Mouse (Mus musculus): ENCODE data around the gene Pycr2.

The Pycr2 gene

DNA sequence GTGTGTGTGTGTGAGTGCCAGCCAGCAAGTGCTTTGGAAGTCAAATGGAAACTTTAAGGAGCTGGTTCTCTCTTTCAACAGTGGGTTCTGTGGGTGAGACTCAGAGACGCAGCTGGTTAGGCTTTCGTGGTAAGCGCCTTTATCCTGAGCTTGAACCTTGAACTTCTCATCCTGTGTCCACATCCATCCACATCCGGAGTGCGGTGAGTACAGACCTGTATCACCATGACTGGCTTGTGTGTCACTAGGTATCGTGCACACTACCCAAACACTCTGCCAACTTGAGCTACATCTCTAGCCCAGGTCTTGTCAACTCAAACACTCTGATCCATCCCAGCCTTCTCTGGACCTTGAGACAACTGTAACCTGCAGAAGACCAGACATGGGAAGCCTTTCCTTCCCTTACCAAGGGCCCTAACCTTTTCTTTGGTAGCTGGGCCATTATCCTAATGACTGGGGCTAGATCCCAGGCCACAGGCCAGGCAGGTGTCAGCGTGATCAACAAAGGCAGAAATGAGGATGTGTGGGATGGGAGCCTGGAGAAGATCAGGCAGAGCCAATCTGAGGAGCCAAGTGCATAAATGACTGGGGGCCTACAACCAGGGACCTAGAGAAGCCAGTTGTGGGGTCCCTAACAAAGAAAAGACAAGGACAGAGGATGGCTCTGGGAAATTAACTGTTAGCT, 36.8 kb downstream of the Pycr2 start:
- DNase-seq (ENCODE audit: low spot score in 2 of 2): no peak

DNA sequence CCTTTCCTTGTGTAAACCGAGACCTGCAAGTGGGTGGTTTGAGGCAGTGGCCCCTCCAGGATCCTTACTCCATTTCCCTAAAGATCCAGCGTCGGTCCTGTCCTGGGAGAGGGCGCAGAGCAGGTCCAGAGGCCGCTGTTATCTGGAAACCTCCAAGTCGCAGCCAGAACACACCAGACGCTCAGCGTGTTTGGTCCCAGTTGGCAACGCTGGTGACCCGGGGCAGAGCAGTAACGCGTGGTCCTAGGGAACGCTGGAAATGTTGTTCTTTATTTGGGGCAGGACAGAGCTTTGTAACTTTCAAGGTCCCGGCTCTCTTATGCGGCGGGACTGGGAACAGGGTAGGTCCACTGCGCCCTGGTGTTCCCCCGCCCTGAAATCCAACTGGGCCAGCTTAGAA, 37.6 kb downstream of the Pycr2 start:
- no peak for DNase-seq (ENCODE audit: low spot score in 2 of 2)

DNA sequence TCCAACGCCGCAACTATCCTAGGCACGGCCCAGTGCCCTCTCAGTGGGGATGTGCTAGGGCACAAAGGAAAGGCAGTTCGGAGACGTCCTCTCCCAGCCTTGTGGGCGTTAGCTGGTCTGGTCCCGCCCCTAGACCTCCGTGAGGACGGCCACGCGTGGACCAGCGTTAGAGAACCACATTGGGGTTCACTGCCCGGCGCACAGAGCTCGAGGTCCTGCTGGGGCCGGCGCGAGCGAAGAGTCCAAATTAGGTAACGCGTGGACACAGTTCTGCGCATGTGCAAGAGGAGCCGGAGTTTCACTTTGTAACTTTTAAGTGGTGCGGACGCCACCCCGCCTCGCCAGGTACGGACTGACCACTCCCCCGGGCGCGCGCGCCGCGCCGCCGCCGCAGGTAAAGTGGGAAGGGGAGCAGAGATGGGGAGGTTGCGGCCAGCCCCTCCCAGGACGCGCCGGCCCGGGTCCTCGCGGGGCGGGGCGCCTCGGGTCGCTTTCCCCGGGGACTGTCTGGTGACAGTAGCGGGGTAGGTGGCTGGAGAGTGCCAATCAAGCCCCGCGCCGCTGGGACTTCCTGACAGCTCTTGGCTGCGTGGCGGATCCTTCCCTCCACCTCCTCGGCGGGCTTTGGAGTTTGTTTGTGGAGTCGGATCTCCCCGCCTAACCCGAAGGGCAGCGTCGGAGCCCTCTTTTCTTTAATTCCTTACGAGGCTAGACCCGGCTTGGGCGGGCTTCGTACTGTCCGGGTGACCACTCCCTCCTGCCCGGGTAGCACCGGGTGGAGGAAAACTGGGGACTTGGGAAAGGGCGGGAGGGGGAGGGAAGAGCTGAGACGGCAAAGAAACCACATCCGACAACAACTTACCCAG, 38.3 kb downstream of the Pycr2 start, which contains the start of gene Tmem63a:
Tmem63a (plus strand) TSS at position 179 of the 866 bp plus-strand sequence.
- peak; percentile 72 to 77 for DNase-seq (ENCODE audit: low spot score in 2 of 2)

DNA sequence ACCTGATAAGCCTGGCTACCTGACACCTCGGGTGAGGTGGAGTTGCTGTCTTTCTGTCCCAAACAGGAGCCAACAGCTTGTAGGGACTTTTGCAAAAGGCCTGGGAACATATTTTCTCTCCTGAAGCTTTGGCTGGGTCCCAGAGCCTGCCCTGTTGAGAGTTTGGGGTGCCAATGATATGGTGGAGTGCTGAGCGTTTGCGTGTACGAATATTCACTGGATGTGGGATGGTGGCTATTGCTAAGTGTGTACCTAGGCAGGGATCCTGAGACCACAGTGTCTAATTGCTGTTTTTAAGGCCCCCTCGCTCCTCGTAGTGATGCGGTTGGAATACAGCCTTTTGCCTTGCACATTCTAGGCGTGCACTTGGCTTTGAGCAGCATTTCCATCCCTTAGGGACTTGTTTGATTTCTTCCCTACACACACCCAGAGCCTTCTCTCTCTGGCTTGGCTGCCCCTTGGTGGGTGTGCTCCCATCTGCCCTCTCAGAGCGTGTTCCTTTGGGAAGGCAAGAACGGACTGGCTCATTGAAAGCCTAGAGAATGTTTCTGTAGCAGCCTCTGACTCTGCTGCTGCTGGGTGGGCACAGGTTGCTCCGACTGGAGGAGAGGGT, 39.0 kb downstream of the Pycr2 start:
- no peak for DNase-seq (ENCODE audit: low spot score in 2 of 2)

DNA sequence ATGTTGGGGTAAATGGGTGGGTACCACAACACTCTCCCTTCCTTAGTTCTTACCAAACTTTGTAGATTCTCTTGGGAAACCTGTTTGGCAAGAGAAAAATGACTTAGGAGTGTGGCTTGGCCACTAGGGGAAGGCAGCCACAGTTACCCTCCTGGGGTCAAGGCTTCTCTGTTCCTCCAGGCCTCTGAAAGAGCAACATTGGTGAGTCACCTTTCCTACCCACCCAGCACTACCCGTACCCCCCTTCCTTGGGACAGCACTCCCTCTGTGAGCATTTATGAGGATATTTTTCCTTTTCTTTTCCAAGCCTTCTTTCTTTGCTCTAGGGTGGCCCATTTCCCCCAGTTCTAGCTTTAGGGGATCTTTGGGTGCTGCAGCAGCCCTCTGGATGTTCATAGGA, 39.8 kb downstream of the Pycr2 start:
- DNase-seq (ENCODE audit: low spot score in 2 of 2): no peak

DNA sequence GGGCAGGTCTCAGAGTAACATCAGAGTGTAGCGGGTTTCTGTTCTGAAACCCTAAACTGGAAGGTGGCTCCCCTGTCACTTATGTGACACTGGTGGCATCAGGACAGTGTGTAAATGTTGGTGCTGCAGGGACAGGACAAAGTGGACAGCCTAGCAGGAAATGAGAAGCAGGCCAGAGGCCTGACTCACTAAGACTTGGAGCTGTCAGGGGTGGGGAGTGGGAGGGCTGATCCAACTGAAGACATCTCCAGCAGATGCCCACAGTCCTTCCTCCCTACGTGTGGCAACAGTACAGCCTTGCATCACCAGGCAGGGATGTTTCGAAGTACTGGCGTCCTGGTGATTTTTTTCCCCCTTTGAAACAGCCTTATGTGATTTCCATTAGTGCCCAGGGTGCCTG, 40.5 kb downstream of the Pycr2 start:
- DNase-seq (ENCODE audit: low spot score in 2 of 2): no peak

DNA sequence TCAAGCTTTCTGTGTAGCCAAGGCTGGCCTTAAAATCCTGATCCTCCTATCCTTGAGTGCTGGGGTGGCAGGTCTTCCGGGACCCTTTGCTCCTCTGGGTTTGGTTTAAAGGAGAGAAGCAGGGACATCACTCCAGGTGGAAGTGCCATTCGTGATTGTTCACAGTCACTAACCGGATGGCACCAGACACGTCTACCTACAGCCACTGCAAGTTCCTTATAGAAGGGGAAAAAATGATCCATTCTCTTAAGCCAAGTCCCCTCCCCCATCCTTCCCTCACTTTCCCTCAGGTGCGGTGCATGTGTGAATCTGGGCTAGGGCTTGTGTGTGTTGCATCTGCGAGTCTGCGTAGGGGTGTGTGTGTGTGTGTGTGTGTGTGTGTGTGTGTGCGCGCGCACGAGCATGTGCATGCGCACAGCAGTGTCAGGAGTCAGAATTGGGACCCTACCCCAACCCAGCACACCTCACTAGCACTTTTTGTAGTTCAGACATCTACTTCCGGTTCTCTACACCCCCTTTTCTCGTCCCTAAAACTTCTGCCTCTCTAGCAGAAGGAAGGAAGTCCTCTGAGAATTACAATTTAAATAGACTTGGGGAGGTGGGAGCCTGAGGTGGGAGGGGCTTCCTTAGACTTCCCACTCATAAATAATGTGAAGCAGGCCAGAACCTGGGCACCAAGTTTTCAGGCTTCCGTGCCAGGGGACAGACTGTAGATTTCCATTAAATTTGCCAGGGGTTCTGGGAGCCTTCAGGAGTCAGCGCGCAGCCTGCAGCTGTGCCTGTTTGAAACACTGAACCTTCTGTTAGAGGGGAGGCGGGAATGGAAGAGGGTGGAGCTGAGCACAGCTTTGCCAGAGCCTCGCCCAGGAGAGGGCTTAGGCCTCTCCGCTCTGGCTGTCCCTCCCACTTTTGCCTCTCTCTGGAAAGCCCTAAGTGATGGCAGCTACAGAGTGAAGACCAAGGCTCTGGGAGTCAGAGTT, 41.2 kb downstream of the Pycr2 start:
- peak; percentile 59 to 71 for DNase-seq (ENCODE audit: low spot score in 2 of 2)

DNA sequence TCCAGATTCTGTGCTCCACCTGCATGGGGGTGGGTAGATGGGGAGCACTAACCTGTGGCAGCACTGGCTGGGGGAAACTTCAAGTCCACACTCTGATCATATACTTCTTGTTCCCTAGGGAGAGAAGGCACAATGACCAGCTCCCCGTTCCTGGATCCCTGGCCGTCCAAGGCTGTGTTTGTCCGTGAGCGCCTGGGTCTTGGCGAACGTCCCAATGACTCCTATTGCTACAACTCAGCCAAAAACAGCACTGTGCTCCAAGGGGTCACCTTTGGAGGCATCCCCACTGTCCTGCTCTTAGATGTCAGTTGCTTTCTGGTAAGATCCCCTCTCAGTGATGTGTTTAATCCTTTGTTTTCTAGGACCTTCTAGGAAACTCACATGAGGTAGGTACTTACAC, 42.4 kb downstream of the Pycr2 start:
- no peak for DNase-seq (ENCODE audit: low spot score in 2 of 2)

DNA sequence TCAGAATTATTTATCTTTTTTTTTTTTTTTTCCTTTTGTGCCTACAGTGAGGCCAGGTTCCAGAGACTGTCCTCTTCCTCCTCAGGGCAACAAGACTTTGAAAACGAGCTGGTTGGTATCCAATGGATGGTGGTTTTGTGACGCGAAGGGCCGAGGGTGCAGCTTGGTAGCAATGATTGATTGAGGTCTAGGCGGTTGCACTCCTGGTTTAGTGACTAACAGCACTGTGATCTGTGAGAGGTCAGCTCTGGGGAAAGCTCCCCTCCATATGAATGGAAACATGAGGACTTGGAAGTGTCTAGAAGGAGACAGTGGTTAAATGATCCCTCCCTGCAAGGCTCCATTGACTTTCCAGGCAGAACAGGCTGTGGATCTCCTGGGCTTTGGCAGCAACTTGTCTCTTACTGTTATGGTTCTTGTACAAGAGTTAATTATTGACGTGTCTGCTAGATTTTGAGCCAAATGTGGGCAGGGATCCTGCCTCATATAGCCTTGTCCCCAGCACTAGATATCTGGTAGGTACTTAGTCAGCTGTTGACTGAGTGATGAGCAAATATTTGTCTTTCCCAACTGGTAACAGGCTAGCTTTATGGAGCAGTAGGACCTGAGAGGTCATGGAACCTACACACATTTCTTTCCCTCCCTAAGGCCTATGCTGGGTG, 48.1 kb downstream of the Pycr2 start:
- no peak for DNase-seq (ENCODE audit: low spot score in 2 of 2)

DNA sequence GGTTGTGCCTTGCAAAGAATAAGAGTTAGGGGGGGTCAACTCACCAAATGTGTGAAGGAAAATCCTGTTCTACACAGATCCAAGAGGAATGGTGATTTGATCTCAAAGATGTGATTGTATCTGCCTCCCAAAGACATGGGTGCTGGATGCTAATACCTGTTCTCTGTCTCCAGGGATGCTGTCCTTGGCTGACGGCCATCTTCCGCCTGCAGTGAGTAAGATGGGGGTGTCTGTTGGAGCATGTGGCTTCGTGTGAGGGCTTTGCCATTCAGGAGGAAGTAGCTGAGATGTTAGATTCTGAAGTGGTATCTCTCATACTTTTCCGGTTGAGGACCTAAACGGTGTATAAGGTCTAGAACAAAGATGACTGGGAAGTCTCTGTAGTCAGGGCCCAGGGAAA, 48.7 kb downstream of the Pycr2 start:
- DNase-seq (ENCODE audit: low spot score in 2 of 2): no peak

DNA sequence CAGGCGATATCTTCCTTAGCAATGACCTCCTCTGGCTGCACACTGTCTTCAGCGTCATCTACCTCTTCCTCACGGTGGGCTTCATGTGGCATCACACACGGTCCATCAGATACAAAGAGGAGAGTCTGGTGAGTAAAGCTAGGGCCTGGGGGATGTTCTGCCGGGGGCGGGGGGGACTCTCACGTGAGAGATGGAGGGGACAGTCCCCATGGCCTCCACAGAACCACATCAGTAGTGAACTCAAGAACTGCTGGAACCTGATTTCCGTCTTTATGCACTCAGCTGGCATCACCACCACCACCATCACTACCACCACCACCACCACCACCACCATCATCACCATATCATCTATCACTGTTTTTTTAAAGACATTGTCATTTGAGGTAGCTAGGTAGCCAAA, 52.3 kb downstream of the Pycr2 start:
- no peak for DNase-seq (ENCODE audit: low spot score in 2 of 2)

DNA sequence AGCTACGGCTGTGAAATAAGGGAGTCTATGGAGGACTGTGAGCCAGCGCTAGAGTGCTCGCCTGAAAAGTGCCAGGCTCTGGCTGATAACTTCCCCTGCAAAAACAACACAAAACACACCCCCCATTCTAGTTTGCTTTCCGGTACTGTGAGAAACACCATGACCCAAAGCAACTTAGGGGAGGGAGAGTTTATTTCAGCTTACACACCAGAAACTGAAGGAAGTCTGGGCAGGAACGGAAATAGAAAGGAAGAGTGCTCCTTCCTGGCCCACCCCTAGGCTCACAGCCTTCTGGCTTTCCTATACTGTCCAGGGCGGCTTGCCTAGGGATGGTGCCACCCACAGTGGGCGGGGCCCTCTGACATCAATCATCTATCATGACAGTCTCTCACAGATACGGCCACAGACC, 52.9 kb downstream of the Pycr2 start:
- DNase-seq (ENCODE audit: low spot score in 2 of 2): no peak

Measured in urinary bladder, postnatal 4 days (tissue).